Mouse (Mus musculus): ENCODE measurements around the gene 1700092M07Rik. TPM values are rescaled to one million over a fixed set of nuclear protein-coding genes. Genes with fewer than 3 reads are reported as not detected.

The 1700092M07Rik gene
- polyA plus RNA-seq, 1 experiment from 2014 or later, result 2.2 TPM

- Histone ChIP-seq H3K4me1 (peaks cover 7% of the 10 kb centered on the region), H3K36me3 (peaks cover 32% of the 10 kb centered on the region), H3K9ac (peak within 1 kb of the TSS; percentile 73), H3K4me2 (peak within 1 kb of the TSS; percentile 62), H3K4me3 (peak within 1 kb of the TSS; percentile 76), H3K27me3 (no peaks in the 10 kb centered on the region), H3K27ac (peak within 1 kb of the TSS; percentile 86), H3K9me3 (no peaks in the 10 kb centered on the region)
- WGBS, result under 1% methylated on average over 32 of the region's 32 CpGs
- peak; percentile 99 for ATAC-seq (ENCODE audit: insufficient number of reproducible peaks, insufficient read depth, low FRiP score, low TSS enrichment, low read depth)
These were observed 45.7 kb downstream of the 1700092M07Rik start, which contains the start of gene Taf6l for GRCm38 (mm10) chr19:8786008-8786781. Gene Taf6l, minus strand, starts transcription at chr19:8786417.

GRCm38 (mm10) chr19:8788521-8788920 is 48.0 kb downstream of the 1700092M07Rik start:
- Histone ChIP-seq H3K9ac (no peak overlapping the region), H3K4me1 (peaks cover 7% of the 10 kb centered on the region), H3K4me3 (no peak overlapping the region), H3K9me3 (no peaks in the 10 kb centered on the region), H3K36me3 (peaks cover 29% of the 10 kb centered on the region), H3K27me3 (no peaks in the 10 kb centered on the region), H3K4me2 (no peak overlapping the region), H3K27ac (no peak overlapping the region)
- ATAC-seq (ENCODE audit: insufficient number of reproducible peaks, insufficient read depth, low FRiP score, low TSS enrichment, low read depth), result no peak
- WGBS, result 21% methylated on average over 3 of the region's 3 CpGs

DNA sequence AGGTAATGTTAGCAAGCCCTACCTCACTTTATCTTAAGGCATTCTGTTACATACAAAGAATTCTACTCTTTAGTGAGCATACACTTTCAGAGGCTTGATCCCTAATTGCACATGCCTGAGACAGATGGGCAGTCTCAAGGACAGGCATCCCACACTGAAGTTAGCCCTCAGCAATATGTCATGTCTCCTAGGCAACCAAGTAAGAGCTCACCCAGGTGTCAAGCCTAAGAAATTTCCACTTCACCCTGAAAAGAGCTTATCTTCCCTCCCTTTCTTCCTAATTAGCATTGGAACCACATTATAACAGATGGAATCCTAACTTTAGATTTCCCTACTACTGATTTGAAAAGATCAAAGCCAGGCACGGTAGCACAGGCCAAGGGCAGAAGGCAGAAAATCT is 48.7 kb downstream of the 1700092M07Rik start:
- Histone ChIP-seq H3K4me2 (no peak overlapping the region), H3K4me1 (peaks cover 7% of the 10 kb centered on the region), H3K4me3 (no peak overlapping the region), H3K9me3 (no peaks in the 10 kb centered on the region), H3K36me3 (peaks cover 31% of the 10 kb centered on the region), H3K9ac (no peak overlapping the region), H3K27me3 (no peaks in the 10 kb centered on the region), H3K27ac (no peak overlapping the region)
- 44% methylated on average over 1 of the region's 1 CpGs for WGBS
- no peak for ATAC-seq (ENCODE audit: insufficient number of reproducible peaks, insufficient read depth, low FRiP score, low TSS enrichment, low read depth)

DNA sequence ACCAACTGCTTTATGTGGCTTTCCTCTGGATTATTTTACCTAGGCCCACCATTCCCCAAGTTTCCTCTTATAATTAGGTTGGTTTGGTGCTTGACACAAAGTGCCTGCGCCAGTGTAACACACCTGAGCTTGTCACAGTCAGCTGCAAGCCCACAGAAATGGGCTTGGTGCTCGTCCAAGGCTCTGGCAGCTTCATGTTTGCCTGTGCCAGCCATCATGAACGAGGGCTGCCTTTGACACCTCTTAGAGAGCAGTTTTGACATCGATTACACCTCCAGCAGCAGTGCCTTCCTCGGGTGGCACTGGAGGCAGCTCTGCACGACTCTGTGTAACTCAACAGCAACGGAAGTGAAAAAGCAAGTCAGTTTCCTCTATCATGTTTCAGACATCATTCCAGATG is 49.7 kb downstream of the 1700092M07Rik start:
- Histone ChIP-seq H3K36me3 (peaks cover 41% of the 10 kb centered on the region), H3K9ac (0 out of 2 replicates have a peak overlapping the region, but pooled peaks have one; percentile 2), H3K27ac (no peak overlapping the region), H3K4me2 (no peak overlapping the region), H3K4me3 (no peak overlapping the region), H3K4me1 (peaks cover 5% of the 10 kb centered on the region), H3K27me3 (no peaks in the 10 kb centered on the region), H3K9me3 (no peaks in the 10 kb centered on the region)
- 80% methylated on average over 7 of the region's 7 CpGs for WGBS
- ATAC-seq (ENCODE audit: insufficient number of reproducible peaks, insufficient read depth, low FRiP score, low TSS enrichment, low read depth), result no peak

Small RNA genes within 50 kb of the gene (microRNA-seq; reads per million reads assigned to microRNA genes)
- gene Mir6992, result not detected

Other genes starting within 250 kb of the 1700092M07Rik start
- gene Slc22a8, start 149.5 kb upstream of the 1700092M07Rik start, polyA plus RNA-seq (2015; fragmentation: Nextera tagmentation; extraction: Ambion mirVana), result not detected in 2 replicates
- 0.08 and 0.12 TPM in 2 replicates for gene Slc22a6, start 122.7 kb upstream of the 1700092M07Rik start, polyA plus RNA-seq (2015; fragmentation: Nextera tagmentation; extraction: Ambion mirVana)
- gene Chrm1, start 76.9 kb upstream of the 1700092M07Rik start, polyA plus RNA-seq (2015; fragmentation: Nextera tagmentation; extraction: Ambion mirVana), result 0.66 and 1.4 TPM in 2 replicates
- gene Slc3a2, start 17.3 kb upstream of the 1700092M07Rik start, polyA plus RNA-seq (2015; fragmentation: Nextera tagmentation; extraction: Ambion mirVana), result 99.9 and 116 TPM in 2 replicates
- 88.6 and 100 TPM in 2 replicates for gene Wdr74, start 4.9 kb upstream of the 1700092M07Rik start, polyA plus RNA-seq (2015; fragmentation: Nextera tagmentation; extraction: Ambion mirVana)
- gene Stx5a, start 695 bp downstream of the 1700092M07Rik start, polyA plus RNA-seq (2015; fragmentation: Nextera tagmentation; extraction: Ambion mirVana), result 182 and 184 TPM in 2 replicates
- gene Nxf1, start 16.4 kb downstream of the 1700092M07Rik start, polyA plus RNA-seq (2015; fragmentation: Nextera tagmentation; extraction: Ambion mirVana), result 199 and 230 TPM in 2 replicates
- 211 and 227 TPM in 2 replicates for gene Tmem223, start 30.3 kb downstream of the 1700092M07Rik start, polyA plus RNA-seq (2015; fragmentation: Nextera tagmentation; extraction: Ambion mirVana)
- 67.6 and 76.1 TPM in 2 replicates for gene Tmem179b, start 33.7 kb downstream of the 1700092M07Rik start, polyA plus RNA-seq (2015; fragmentation: Nextera tagmentation; extraction: Ambion mirVana)
- 28.5 and 35.6 TPM in 2 replicates for gene Taf6l, start 45.7 kb downstream of the 1700092M07Rik start, polyA plus RNA-seq (2015; fragmentation: Nextera tagmentation; extraction: Ambion mirVana)
- gene Polr2g, start 57.9 kb downstream of the 1700092M07Rik start, polyA plus RNA-seq (2015; fragmentation: Nextera tagmentation; extraction: Ambion mirVana), result 175 and 178 TPM in 2 replicates
- 5.5 and 6.0 TPM in 2 replicates for gene Zbtb3, start 61.8 kb downstream of the 1700092M07Rik start, polyA plus RNA-seq (2015; fragmentation: Nextera tagmentation; extraction: Ambion mirVana)
- gene Ttc9c, start 78.6 kb downstream of the 1700092M07Rik start, polyA plus RNA-seq (2015; fragmentation: Nextera tagmentation; extraction: Ambion mirVana), result 78.7 and 82.9 TPM in 2 replicates
- 7.4 and 7.6 TPM in 2 replicates for gene Hnrnpul2, start 79.3 kb downstream of the 1700092M07Rik start, polyA plus RNA-seq (2015; fragmentation: Nextera tagmentation; extraction: Ambion mirVana)
- not detected in 2 replicates for gene AC129217.1, start 89.1 kb downstream of the 1700092M07Rik start, polyA plus RNA-seq (2015; fragmentation: Nextera tagmentation; extraction: Ambion mirVana)
- gene Bscl2, start 96.7 kb downstream of the 1700092M07Rik start, polyA plus RNA-seq (2015; fragmentation: Nextera tagmentation; extraction: Ambion mirVana), result 52.6 and 53.3 TPM in 2 replicates
- 10.4 and 10.6 TPM in 2 replicates for gene Gng3, start 98.5 kb downstream of the 1700092M07Rik start, polyA plus RNA-seq (2015; fragmentation: Nextera tagmentation; extraction: Ambion mirVana)
- gene Lrrn4cl, start 110.0 kb downstream of the 1700092M07Rik start, polyA plus RNA-seq (2015; fragmentation: Nextera tagmentation; extraction: Ambion mirVana), result 0.65 and 0.74 TPM in 2 replicates
- gene Ubxn1, start 130.8 kb downstream of the 1700092M07Rik start, polyA plus RNA-seq (2015; fragmentation: Nextera tagmentation; extraction: Ambion mirVana), result 184 and 189 TPM in 2 replicates
- gene Uqcc3, start 140.2 kb downstream of the 1700092M07Rik start, polyA plus RNA-seq (2015; fragmentation: Nextera tagmentation; extraction: Ambion mirVana), result 64.2 and 72.3 TPM in 2 replicates
- 56.0 and 91.0 TPM in 2 replicates for gene Lbhd1, start 143.0 kb downstream of the 1700092M07Rik start, polyA plus RNA-seq (2015; fragmentation: Nextera tagmentation; extraction: Ambion mirVana)
- gene Gm49403, start 143.2 kb downstream of the 1700092M07Rik start, polyA plus RNA-seq (2015; fragmentation: Nextera tagmentation; extraction: Ambion mirVana), result not detected in 2 replicates
- 84.9 and 90.0 TPM in 2 replicates for gene 1810009A15Rik, start 148.1 kb downstream of the 1700092M07Rik start, polyA plus RNA-seq (2015; fragmentation: Nextera tagmentation; extraction: Ambion mirVana)
- gene Gm49416, start 148.2 kb downstream of the 1700092M07Rik start, polyA plus RNA-seq (2015; fragmentation: Nextera tagmentation; extraction: Ambion mirVana), result not detected in 2 replicates
- 36.7 and 42.6 TPM in 2 replicates for gene Ints5, start 152.3 kb downstream of the 1700092M07Rik start, polyA plus RNA-seq (2015; fragmentation: Nextera tagmentation; extraction: Ambion mirVana)
- 107 and 108 TPM in 2 replicates for gene Ganab, start 157.4 kb downstream of the 1700092M07Rik start, polyA plus RNA-seq (2015; fragmentation: Nextera tagmentation; extraction: Ambion mirVana)
- gene B3gat3, start 179.7 kb downstream of the 1700092M07Rik start, polyA plus RNA-seq (2015; fragmentation: Nextera tagmentation; extraction: Ambion mirVana), result 44.7 and 54.6 TPM in 2 replicates
- 2.7 and 3.3 TPM in 2 replicates for gene Rom1, start 188.6 kb downstream of the 1700092M07Rik start, polyA plus RNA-seq (2015; fragmentation: Nextera tagmentation; extraction: Ambion mirVana)
- gene Eml3, start 188.8 kb downstream of the 1700092M07Rik start, polyA plus RNA-seq (2015; fragmentation: Nextera tagmentation; extraction: Ambion mirVana), result 32.3 and 32.8 TPM in 2 replicates
- gene Mta2, start 201.2 kb downstream of the 1700092M07Rik start, polyA plus RNA-seq (2015; fragmentation: Nextera tagmentation; extraction: Ambion mirVana), result 187 and 189 TPM in 2 replicates
- 33.6 and 34.5 TPM in 2 replicates for gene Tut1, start 213.1 kb downstream of the 1700092M07Rik start, polyA plus RNA-seq (2015; fragmentation: Nextera tagmentation; extraction: Ambion mirVana)
- 481 and 529 TPM in 2 replicates for gene Eef1g, start 226.3 kb downstream of the 1700092M07Rik start, polyA plus RNA-seq (2015; fragmentation: Nextera tagmentation; extraction: Ambion mirVana)
- 51.0 and 57.8 TPM in 2 replicates for gene Ahnak, start 248.6 kb downstream of the 1700092M07Rik start, polyA plus RNA-seq (2015; fragmentation: Nextera tagmentation; extraction: Ambion mirVana)